Mouse (Mus musculus): Measurements from ENCODE around the gene F830045P16Rik. TPM values are rescaled to one million over a fixed set of nuclear protein-coding genes. Genes with fewer than 3 reads are reported as not detected.
A peak's percentile ranks its signal among the peaks of the same experiment; 100 is the strongest.
"Not testable (repeated sequence)": the region's sequence is repeated elsewhere in the genome, so short reads cannot be mapped to it uniquely, and the experiment has no call there.

F830045P16Rik gene
- polyA plus RNA-seq, 1 experiment from 2014 or later = not detected

- WGBS = 73% methylated on average over 4 of the region's 4 CpGs
- no peak overlapping the region for H3K27ac ChIP-seq
These were observed 10.1 kb downstream of the F830045P16Rik start for GRCm38 (mm10) chr2:129526322-129526721.

GRCm38 (mm10) chr2:129525644-129526043 is 10.8 kb downstream of the F830045P16Rik start:
- H3K36me3 ChIP-seq = no peaks in the 10 kb centered on the region
- no peak overlapping the region for H3K27ac ChIP-seq
- peaks cover 11% of the 10 kb centered on the region for H3K4me1 ChIP-seq (replicated peaks)
- no peak overlapping the region for H3K9ac ChIP-seq
- no peaks in the 10 kb centered on the region for H3K27me3 ChIP-seq
- no peak overlapping the region for H3K4me3 ChIP-seq
- H3K9me3 ChIP-seq (replicated peaks) = no peaks in the 10 kb centered on the region
- no peak for ATAC-seq (replicated peaks; ENCODE audit: insufficient number of reproducible peaks, insufficient read depth, low FRiP score, low read depth)
- no peak overlapping the region for H3K4me2 ChIP-seq

More at GRCm38 (mm10) chr2:129526322-129526721, 10.1 kb downstream of the F830045P16Rik start:
- H3K9me3 ChIP-seq (replicated peaks) = no peaks in the 10 kb centered on the region
- H3K36me3 ChIP-seq = no peaks in the 10 kb centered on the region
- no peak overlapping the region for H3K4me2 ChIP-seq
- no peak for ATAC-seq (replicated peaks; ENCODE audit: insufficient number of reproducible peaks, insufficient read depth, low FRiP score, low read depth)
- no peaks in the 10 kb centered on the region for H3K27me3 ChIP-seq
- peaks cover 11% of the 10 kb centered on the region for H3K4me1 ChIP-seq (replicated peaks)
- no peak overlapping the region for H3K4me3 ChIP-seq
- no peak overlapping the region for H3K9ac ChIP-seq

- H3K4me3 ChIP-seq = no peak overlapping the region
- H3K9me3 ChIP-seq (replicated peaks) = no peaks in the 10 kb centered on the region
- H3K4me2 ChIP-seq = no peak overlapping the region
- peaks cover 17% of the 10 kb centered on the region for H3K4me1 ChIP-seq (replicated peaks)
- H3K27me3 ChIP-seq = no peaks in the 10 kb centered on the region
- H3K36me3 ChIP-seq = no peaks in the 10 kb centered on the region
- H3K27ac ChIP-seq = no peak overlapping the region
- WGBS = 80% methylated on average over 3 of the region's 3 CpGs
- no peak for ATAC-seq (replicated peaks; ENCODE audit: insufficient number of reproducible peaks, insufficient read depth, low FRiP score, low read depth)
- H3K9ac ChIP-seq = no peak overlapping the region
These were observed 17.9 kb downstream of the F830045P16Rik start for GRCm38 (mm10) chr2:129518526-129518925.

- no peak overlapping the region for H3K4me2 ChIP-seq
- 53% methylated on average over 16 of the region's 16 CpGs for WGBS
These were observed 21.2 kb downstream of the F830045P16Rik start for GRCm38 (mm10) chr2:129514923-129515920.

GRCm38 (mm10) chr2:129514401-129514667 is 22.1 kb downstream of the F830045P16Rik start:
- H3K36me3 ChIP-seq = no peaks in the 10 kb centered on the region
- peaks cover 26% of the 10 kb centered on the region for H3K4me1 ChIP-seq (replicated peaks)
- H3K27ac ChIP-seq = peak overlapping the region; percentile 21; the same call in 1 of the 2 replicates
- ATAC-seq (replicated peaks; ENCODE audit: insufficient number of reproducible peaks, insufficient read depth, low FRiP score, low read depth) = no peak
- no peaks in the 10 kb centered on the region for H3K27me3 ChIP-seq
- no peak overlapping the region for H3K4me2 ChIP-seq
- H3K9me3 ChIP-seq (replicated peaks) = no peaks in the 10 kb centered on the region
- H3K4me3 ChIP-seq = no peak overlapping the region
- no peak overlapping the region for H3K9ac ChIP-seq

More at GRCm38 (mm10) chr2:129514923-129515920, 21.2 kb downstream of the F830045P16Rik start:
- no peaks in the 10 kb centered on the region for H3K9me3 ChIP-seq (replicated peaks)
- no peak for ATAC-seq (replicated peaks; ENCODE audit: insufficient number of reproducible peaks, insufficient read depth, low FRiP score, low read depth)
- no peaks in the 10 kb centered on the region for H3K36me3 ChIP-seq
- no peaks in the 10 kb centered on the region for H3K27me3 ChIP-seq
- H3K4me1 ChIP-seq (replicated peaks) = peaks cover 26% of the 10 kb centered on the region
- H3K27ac ChIP-seq = peak overlapping the region; percentile 21; the same call in 1 of the 2 replicates
- H3K9ac ChIP-seq = no peak overlapping the region
- H3K4me3 ChIP-seq = no peak overlapping the region

- Histone ChIP-seq H3K27ac (peak overlapping the region; percentile 15; the same call in 1 of the 2 replicates), H3K9ac (no peak overlapping the region), H3K27me3 (no peaks in the 10 kb centered on the region), H3K36me3 (no peaks in the 10 kb centered on the region), H3K4me1 (replicated peaks) (peaks cover 26% of the 10 kb centered on the region), H3K9me3 (replicated peaks) (no peaks in the 10 kb centered on the region), H3K4me2 (no peak overlapping the region), H3K4me3 (no peak overlapping the region)
- no peak for ATAC-seq (replicated peaks; ENCODE audit: insufficient number of reproducible peaks, insufficient read depth, low FRiP score, low read depth)
- WGBS = 60% methylated on average over 6 of the region's 6 CpGs
These were observed 22.6 kb downstream of the F830045P16Rik start for GRCm38 (mm10) chr2:129513546-129514400.

GRCm38 (mm10) chr2:129512147-129512546 is 24.3 kb downstream of the F830045P16Rik start:
- H3K9ac ChIP-seq; H3K4me2 ChIP-seq; H3K36me3 ChIP-seq; H3K27me3 ChIP-seq; H3K9me3 ChIP-seq (replicated peaks); H3K4me3 ChIP-seq; ATAC-seq (replicated peaks; ENCODE audit: insufficient number of reproducible peaks, insufficient read depth, low FRiP score, low read depth): not testable (repeated sequence)
- 51% methylated on average over 7 of the region's 7 CpGs for WGBS
- Histone ChIP-seq H3K4me1 (replicated peaks) (peaks cover 26% of the 10 kb centered on the region), H3K27ac (peak overlapping the region; percentile 37; the same call in 1 of the 2 replicates)

GRCm38 (mm10) chr2:129502641-129503040 is 33.8 kb downstream of the F830045P16Rik start:
- no peaks in the 10 kb centered on the region for H3K9me3 ChIP-seq (replicated peaks)
- H3K4me2 ChIP-seq = no peak overlapping the region
- H3K27ac ChIP-seq = no peak overlapping the region
- no peak for ATAC-seq (replicated peaks; ENCODE audit: insufficient number of reproducible peaks, insufficient read depth, low FRiP score, low read depth)
- WGBS = 18% methylated on average over 6 of the region's 6 CpGs
- no peaks in the 10 kb centered on the region for H3K4me1 ChIP-seq (replicated peaks)
- H3K9ac ChIP-seq = no peak overlapping the region
- no peaks in the 10 kb centered on the region for H3K27me3 ChIP-seq
- H3K4me3 ChIP-seq = no peak overlapping the region
- no peaks in the 10 kb centered on the region for H3K36me3 ChIP-seq

- 59% methylated on average over 3 of the region's 3 CpGs for WGBS
- Histone ChIP-seq H3K27me3 (no peaks in the 10 kb centered on the region), H3K4me1 (replicated peaks) (no peaks in the 10 kb centered on the region), H3K4me2 (no peak overlapping the region), H3K4me3 (no peak overlapping the region), H3K36me3 (no peaks in the 10 kb centered on the region), H3K9ac (no peak overlapping the region), H3K9me3 (replicated peaks) (no peaks in the 10 kb centered on the region), H3K27ac (no peak overlapping the region)
- ATAC-seq (replicated peaks; ENCODE audit: insufficient number of reproducible peaks, insufficient read depth, low FRiP score, low read depth) = no peak
These were observed 46.7 kb downstream of the F830045P16Rik start for GRCm38 (mm10) chr2:129489496-129490285.

GRCm38 (mm10) chr2:129483150-129483549 is 53.3 kb downstream of the F830045P16Rik start:
- Histone ChIP-seq H3K27me3 (no peaks in the 10 kb centered on the region), H3K4me1 (replicated peaks) (no peaks in the 10 kb centered on the region), H3K9me3 (replicated peaks) (no peaks in the 10 kb centered on the region), H3K9ac (no peak overlapping the region), H3K4me3 (no peak overlapping the region), H3K27ac (no peak overlapping the region), H3K36me3 (no peaks in the 10 kb centered on the region), H3K4me2 (no peak overlapping the region)
- 75% methylated on average over 3 of the region's 3 CpGs for WGBS
- no peak for ATAC-seq (replicated peaks; ENCODE audit: insufficient number of reproducible peaks, insufficient read depth, low FRiP score, low read depth)

- H3K4me1 ChIP-seq (replicated peaks) = no peaks in the 10 kb centered on the region
- WGBS = 17% methylated on average over 5 of the region's 5 CpGs
These were observed 64.5 kb downstream of the F830045P16Rik start for GRCm38 (mm10) chr2:129471905-129472304.

More at GRCm38 (mm10) chr2:129471905-129472304, 64.5 kb downstream of the F830045P16Rik start:
- Histone ChIP-seq H3K4me3 (no peak overlapping the region), H3K4me2 (no peak overlapping the region), H3K27me3 (0 out of 2 replicates have a peak, but pooled peaks cover 6% of the 10 kb centered on the region), H3K27ac (no peak overlapping the region), H3K9ac (no peak overlapping the region), H3K36me3 (no peaks in the 10 kb centered on the region), H3K9me3 (replicated peaks) (no peaks in the 10 kb centered on the region)
- ATAC-seq (replicated peaks; ENCODE audit: insufficient number of reproducible peaks, insufficient read depth, low FRiP score, low read depth) = no peak
